Mouse (Mus musculus) testis, adult 2 months (tissue): ENCODE results near the gene Col8a2.

ENCODE experiments used
- CTCF ChIP-seq: fragments of 200-500 bp; IDR thresholded peaks from 2 replicates; pipeline ENCODE4 v1.5.1; 2012; ENCODE audit warnings: low read depth, mild to moderate bottlenecking, inconsistent platforms, low read length, moderate library complexity; ENCODE audit not compliant: control insufficient read depth, insufficient read depth, insufficient replicate concordance
- POLR2A ChIP-seq: fragments of 200-500 bp; IDR thresholded peaks from 2 replicates; pipeline ENCODE4 v1.6.1; 2012; ENCODE audit warnings: low read depth, mild to moderate bottlenecking, inconsistent platforms, low read length, moderate library complexity; ENCODE audit not compliant: control insufficient read depth

DNA sequence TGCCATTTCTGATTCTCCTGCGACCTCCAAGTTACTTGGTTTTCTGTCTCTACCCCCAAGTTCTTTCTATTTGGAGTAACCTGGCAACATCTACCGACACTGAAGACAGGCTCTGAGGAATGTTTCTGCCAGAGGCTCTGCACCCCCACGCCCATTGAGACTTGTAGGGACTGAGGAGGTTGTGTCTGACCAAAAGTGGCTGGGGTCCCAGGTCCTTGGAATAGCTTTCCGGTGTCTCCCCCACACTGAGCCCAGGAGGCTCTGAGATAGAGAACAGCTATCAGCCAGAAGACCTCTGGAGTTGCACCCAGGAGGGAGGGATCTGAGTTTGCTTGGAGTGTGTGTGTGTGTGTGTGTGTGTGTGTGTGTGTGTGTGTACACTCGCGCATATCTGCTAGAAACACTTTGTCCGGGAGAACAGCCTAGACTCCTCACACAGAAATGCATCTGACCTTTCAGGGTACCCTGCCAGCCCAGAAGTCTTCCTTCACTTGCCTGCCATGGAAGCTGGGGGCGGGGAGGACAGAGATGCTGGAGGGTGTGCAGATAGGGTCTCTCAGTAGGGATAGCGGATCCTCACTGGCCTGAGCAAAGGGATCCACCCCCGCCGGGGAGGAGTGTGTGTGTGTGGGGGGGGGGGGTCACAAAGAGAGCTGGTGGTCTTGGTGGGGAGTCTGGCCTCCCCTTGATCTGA, 856 bp downstream of the Col8a2 start:
- TF ChIP-seq CTCF: no peak
- TF ChIP-seq POLR2A: no peak
